Mouse (Mus musculus) neural tube, embryonic 12.5 days (tissue): ENCODE measurements around the gene Sh3pxd2a. TPM values are rescaled to one million over a fixed set of nuclear protein-coding genes. Genes with fewer than 3 reads are reported as not detected.

Experiments used
- ATAC-seq: fragments of 200-750 bp; cut with Nextera tagmentation; 2 replicates; pipeline ENCODE4 v1.8.0; 2017; ENCODE audit warnings: low read depth, mild to moderate bottlenecking, moderate TSS enrichment, moderate library complexity; ENCODE audit not compliant: low FRiP score
- H3K27ac ChIP-seq: fragments of 300-500 bp; sonication (generic); 2 replicates; pipeline ENCODE4 v1.5.1; 2016
- H3K27me3 ChIP-seq: fragments of 300-500 bp; sonication (generic); replicated peaks from 2 replicates; pipeline ENCODE4 v1.6.1; 2016; ENCODE audit warnings: mild to moderate bottlenecking
- H3K36me3 ChIP-seq: fragments of 300-500 bp; sonication (generic); 2 replicates; pipeline ENCODE4 v1.6.1; 2016; ENCODE audit warnings: mild to moderate bottlenecking
- H3K4me1 ChIP-seq: fragments of 300-500 bp; sonication (generic); 2 replicates; pipeline ENCODE4 v1.6.1; 2016
- H3K4me2 ChIP-seq: fragments of 300-500 bp; sonication (generic); replicated peaks from 2 replicates; pipeline ENCODE4 v1.6.1; 2016; ENCODE audit warnings: mild to moderate bottlenecking
- H3K4me3 ChIP-seq: fragments of 300-500 bp; sonication (generic); 2 replicates; pipeline ENCODE4 v1.5.1; 2016
- H3K9ac ChIP-seq: fragments of 300-500 bp; sonication (generic); 2 replicates; pipeline ENCODE4 v1.6.1; 2016; ENCODE audit warnings: mild to moderate bottlenecking
- H3K9me3 ChIP-seq: fragments of 300-500 bp; sonication (generic); 2 replicates; pipeline ENCODE4 v1.6.1; 2016; ENCODE audit warnings: mild to moderate bottlenecking
- WGBS: fragments of 180-500 bp; shearing (Covaris S2); methylation state at CpG from one replicate; pipeline ENCODE4 v1.1.7; 2016; 5-methylcytosine and 5-hydroxymethylcytosine counted together
- polyA plus RNA-seq: library from polyadenylated mRNA; unstranded; fragments of >200 nt; fragmentation: Nextera tagmentation; extraction: Ambion mirVana; gene quantifications from 2 replicates; pipeline ENCODE4 v1.2.1, GENCODE M21; 2016

Gene Sh3pxd2a
- polyA plus RNA-seq, 1 experiment from 2014 or later = 4.6 TPM

DNA sequence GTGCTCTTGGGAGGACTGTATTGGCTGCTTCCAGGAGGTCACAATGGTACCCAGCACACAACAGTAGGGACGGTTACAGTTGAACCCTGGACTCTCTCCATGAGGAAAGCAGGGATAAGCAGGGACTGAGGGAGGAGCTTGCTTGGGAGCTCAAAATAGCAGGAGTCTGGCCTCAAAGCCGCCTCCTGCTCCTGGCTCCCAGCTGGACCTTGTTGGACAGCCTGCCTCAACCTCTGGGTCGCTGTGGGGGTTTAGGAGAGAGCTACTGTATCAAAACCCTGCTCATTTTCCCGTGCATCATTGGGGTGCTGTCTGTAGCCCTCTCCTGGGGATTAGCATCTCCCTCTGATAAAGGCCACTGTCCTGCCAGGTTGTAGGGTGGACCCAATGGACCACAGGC lies 184.8 kb downstream of the Sh3pxd2a start:
- no peak overlapping the region for H3K27ac ChIP-seq
- no peak overlapping the region for H3K4me3 ChIP-seq
- 87% methylated on average over 4 of the region's 4 CpGs for WGBS
- no peaks in the 10 kb centered on the region for H3K4me1 ChIP-seq
- no peaks in the 10 kb centered on the region for H3K27me3 ChIP-seq
- no peak overlapping the region for H3K4me2 ChIP-seq
- ATAC-seq = no peak
- no peak overlapping the region for H3K9ac ChIP-seq
- H3K9me3 ChIP-seq = no peaks in the 10 kb centered on the region
- H3K36me3 ChIP-seq = peaks cover 12% of the 10 kb centered on the region

DNA sequence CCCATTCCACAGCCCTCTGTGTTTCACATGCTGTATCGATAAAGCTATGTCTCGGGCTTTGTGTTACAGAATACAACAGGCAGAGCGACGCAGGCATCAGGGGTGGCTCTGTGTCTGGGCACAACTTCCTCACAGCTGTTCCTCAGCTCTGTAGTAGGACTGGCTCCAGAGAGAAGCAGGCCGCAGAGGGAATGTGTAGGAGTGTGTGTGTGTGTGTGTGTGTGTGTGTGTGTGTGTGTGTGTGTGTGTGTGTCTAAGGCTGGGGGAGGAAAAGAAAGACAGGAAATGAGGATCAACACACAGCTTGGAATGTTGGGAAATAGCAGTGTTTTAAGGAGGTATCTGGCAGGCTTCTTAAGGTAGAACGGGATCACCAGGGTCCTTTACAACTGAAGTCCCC lies 187.5 kb downstream of the Sh3pxd2a start:
- Histone ChIP-seq H3K4me2 (no peak overlapping the region), H3K9me3 (no peaks in the 10 kb centered on the region), H3K9ac (no peak overlapping the region), H3K27me3 (no peaks in the 10 kb centered on the region), H3K36me3 (peaks cover 25% of the 10 kb centered on the region), H3K4me1 (no peaks in the 10 kb centered on the region), H3K4me3 (no peak overlapping the region), H3K27ac (no peak overlapping the region)
- WGBS = 93% methylated on average over 6 of the region's 6 CpGs
- ATAC-seq = no peak

GRCm38 (mm10) chr19:47270520-47270919 lies 193.7 kb downstream of the Sh3pxd2a start:
- ATAC-seq = no peak
- Histone ChIP-seq H3K9ac (no peak overlapping the region), H3K9me3 (no peaks in the 10 kb centered on the region), H3K4me1 (no peaks in the 10 kb centered on the region), H3K4me2 (no peak overlapping the region), H3K27me3 (no peaks in the 10 kb centered on the region), H3K4me3 (no peak overlapping the region), H3K27ac (no peak overlapping the region), H3K36me3 (peaks cover 41% of the 10 kb centered on the region)
- WGBS = 85% methylated on average over 9 of the region's 9 CpGs

GRCm38 (mm10) chr19:47269729-47270128 lies 194.5 kb downstream of the Sh3pxd2a start:
- peaks cover 41% of the 10 kb centered on the region for H3K36me3 ChIP-seq
- WGBS = 58% methylated on average over 8 of the region's 8 CpGs
- ATAC-seq = no peak
- no peak overlapping the region for H3K4me3 ChIP-seq
- no peak overlapping the region for H3K9ac ChIP-seq
- no peaks in the 10 kb centered on the region for H3K9me3 ChIP-seq
- no peak overlapping the region for H3K27ac ChIP-seq
- no peaks in the 10 kb centered on the region for H3K27me3 ChIP-seq
- H3K4me2 ChIP-seq = no peak overlapping the region
- no peaks in the 10 kb centered on the region for H3K4me1 ChIP-seq

GRCm38 (mm10) chr19:47267066-47267465 lies 197.1 kb downstream of the Sh3pxd2a start:
- WGBS = 94% methylated on average over 21 of the region's 21 CpGs

DNA sequence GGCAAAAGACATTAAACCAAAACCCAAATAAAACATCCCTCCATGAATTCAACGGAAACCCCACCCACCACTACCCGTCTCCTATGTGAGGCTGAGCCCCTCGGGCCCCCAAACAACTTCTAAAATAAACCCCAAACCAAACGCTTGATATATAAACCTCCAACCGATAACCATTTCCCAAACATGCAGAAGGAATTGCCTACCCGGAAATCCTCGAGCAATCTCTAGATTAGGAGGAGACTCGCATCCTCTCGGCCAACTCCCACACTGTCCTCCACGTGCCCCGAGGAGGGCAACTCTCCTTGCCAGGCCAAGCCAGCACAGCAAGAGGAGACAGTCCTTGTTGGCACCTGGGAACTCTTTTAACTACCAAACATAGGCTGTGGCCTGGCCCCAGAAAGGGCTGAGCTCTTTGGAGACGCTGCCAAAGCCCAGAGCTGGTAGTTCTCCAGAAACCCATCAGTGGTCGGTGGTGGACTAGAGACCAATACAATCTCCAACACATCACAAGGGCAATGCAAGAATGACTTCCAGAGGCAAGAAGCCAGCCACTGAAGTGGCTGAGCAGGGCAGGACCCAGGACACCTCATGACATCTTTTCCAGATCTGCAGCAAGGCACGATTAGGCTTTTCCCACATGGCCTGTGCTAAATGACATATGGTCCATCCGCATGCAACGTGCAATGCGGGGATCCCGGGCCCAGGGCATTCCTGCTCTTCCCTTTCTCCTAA lies 198.0 kb downstream of the Sh3pxd2a start:
- Histone ChIP-seq H3K4me1 (0 out of 2 replicates have a peak, but pooled peaks cover 3% of the 10 kb centered on the region), H3K9me3 (no peaks in the 10 kb centered on the region), H3K27me3 (no peaks in the 10 kb centered on the region), H3K4me2 (no peak overlapping the region), H3K27ac (no peak overlapping the region), H3K36me3 (peaks cover 23% of the 10 kb centered on the region), H3K9ac (no peak overlapping the region), H3K4me3 (no peak overlapping the region)
- ATAC-seq = no peak
- 92% methylated on average over 18 of the region's 18 CpGs for WGBS

More at GRCm38 (mm10) chr19:47267066-47267465, 197.1 kb downstream of the Sh3pxd2a start:
- no peak for ATAC-seq
- 0 out of 2 replicates have a peak, but pooled peaks cover 3% of the 10 kb centered on the region for H3K4me1 ChIP-seq
- no peak overlapping the region for H3K4me3 ChIP-seq
- H3K4me2 ChIP-seq = no peak overlapping the region
- H3K27me3 ChIP-seq = no peaks in the 10 kb centered on the region
- H3K27ac ChIP-seq = no peak overlapping the region
- peaks cover 29% of the 10 kb centered on the region for H3K36me3 ChIP-seq
- H3K9ac ChIP-seq = no peak overlapping the region
- no peaks in the 10 kb centered on the region for H3K9me3 ChIP-seq

GRCm38 (mm10) chr19:47264322-47265092 lies 199.7 kb downstream of the Sh3pxd2a start:
- ATAC-seq = peak; percentile 69
- H3K9ac ChIP-seq = no peak overlapping the region
- H3K36me3 ChIP-seq = peaks cover 23% of the 10 kb centered on the region
- 0 out of 2 replicates have a peak, but pooled peaks cover 3% of the 10 kb centered on the region for H3K4me1 ChIP-seq
- H3K27ac ChIP-seq = no peak overlapping the region
- no peaks in the 10 kb centered on the region for H3K9me3 ChIP-seq
- 41% methylated on average over 11 of the region's 11 CpGs for WGBS
- no peak overlapping the region for H3K4me2 ChIP-seq
- H3K4me3 ChIP-seq = no peak overlapping the region
- no peaks in the 10 kb centered on the region for H3K27me3 ChIP-seq

GRCm38 (mm10) chr19:47263621-47264020 lies 200.6 kb downstream of the Sh3pxd2a start:
- no peak overlapping the region for H3K4me2 ChIP-seq
- H3K27me3 ChIP-seq = no peaks in the 10 kb centered on the region
- no peak for ATAC-seq
- H3K4me1 ChIP-seq = 0 out of 2 replicates have a peak, but pooled peaks cover 3% of the 10 kb centered on the region
- H3K9ac ChIP-seq = no peak overlapping the region
- no peak overlapping the region for H3K4me3 ChIP-seq
- no peaks in the 10 kb centered on the region for H3K9me3 ChIP-seq
- 91% methylated on average over 8 of the region's 8 CpGs for WGBS
- H3K27ac ChIP-seq = no peak overlapping the region
- peaks cover 17% of the 10 kb centered on the region for H3K36me3 ChIP-seq

DNA sequence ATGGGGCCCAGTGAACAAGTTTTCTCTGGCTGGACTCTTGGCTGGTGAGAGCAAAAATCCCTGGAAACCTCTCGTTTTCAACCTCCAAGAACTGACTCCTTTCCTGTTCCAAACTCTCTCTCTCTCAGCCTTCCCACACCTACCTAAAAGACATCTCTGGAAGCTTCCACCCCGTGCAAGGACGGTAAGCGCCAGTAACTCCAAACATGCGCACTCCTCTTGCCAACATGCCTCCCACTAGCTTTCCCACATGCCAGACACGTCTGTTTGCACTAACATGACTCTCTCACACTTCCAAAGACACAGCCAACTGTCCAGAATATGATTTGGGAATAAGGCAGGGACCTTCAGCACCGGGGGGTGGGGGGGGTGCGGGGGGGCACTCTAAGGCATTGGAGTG lies 203.0 kb downstream of the Sh3pxd2a start:
- no peak overlapping the region for H3K4me3 ChIP-seq
- H3K9ac ChIP-seq = no peak overlapping the region
- 89% methylated on average over 8 of the region's 8 CpGs for WGBS
- no peak overlapping the region for H3K27ac ChIP-seq
- H3K9me3 ChIP-seq = no peaks in the 10 kb centered on the region
- no peak overlapping the region for H3K4me2 ChIP-seq
- H3K27me3 ChIP-seq = peaks cover 5% of the 10 kb centered on the region; the same call in 1 of the 2 replicates
- ATAC-seq = no peak
- 0 out of 2 replicates have a peak, but pooled peaks cover 3% of the 10 kb centered on the region for H3K4me1 ChIP-seq
- no peaks in the 10 kb centered on the region for H3K36me3 ChIP-seq

DNA sequence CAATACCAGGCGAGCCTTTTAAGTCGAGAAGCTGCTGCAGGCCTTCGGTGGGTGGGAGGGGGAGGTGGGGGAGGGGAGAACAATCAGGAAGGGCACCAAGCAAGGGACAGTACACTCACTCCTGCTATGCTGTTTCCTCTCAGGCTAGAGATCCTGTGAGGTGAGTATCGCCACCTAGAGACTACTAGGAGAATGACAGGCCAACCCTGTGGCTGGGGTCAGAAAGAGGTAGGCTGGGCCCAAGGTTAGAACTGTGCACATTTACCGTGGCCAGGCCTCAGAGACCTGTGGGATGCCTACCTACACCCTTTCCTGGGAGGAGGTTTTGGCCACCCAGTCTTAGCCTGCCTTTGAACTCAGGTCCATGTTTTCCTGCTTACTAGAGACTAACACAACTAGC lies 204.6 kb downstream of the Sh3pxd2a start:
- H3K4me3 ChIP-seq = no peak overlapping the region
- WGBS = 1% methylated on average over 5 of the region's 5 CpGs
- H3K4me2 ChIP-seq = no peak overlapping the region
- ATAC-seq = peak; percentile 41; the same call in 1 of the 2 replicates
- no peak overlapping the region for H3K9ac ChIP-seq
- peaks cover 10% of the 10 kb centered on the region for H3K27me3 ChIP-seq
- H3K36me3 ChIP-seq = no peaks in the 10 kb centered on the region
- H3K27ac ChIP-seq = no peak overlapping the region
- 0 out of 2 replicates have a peak, but pooled peaks cover 2% of the 10 kb centered on the region for H3K4me1 ChIP-seq
- no peaks in the 10 kb centered on the region for H3K9me3 ChIP-seq

DNA sequence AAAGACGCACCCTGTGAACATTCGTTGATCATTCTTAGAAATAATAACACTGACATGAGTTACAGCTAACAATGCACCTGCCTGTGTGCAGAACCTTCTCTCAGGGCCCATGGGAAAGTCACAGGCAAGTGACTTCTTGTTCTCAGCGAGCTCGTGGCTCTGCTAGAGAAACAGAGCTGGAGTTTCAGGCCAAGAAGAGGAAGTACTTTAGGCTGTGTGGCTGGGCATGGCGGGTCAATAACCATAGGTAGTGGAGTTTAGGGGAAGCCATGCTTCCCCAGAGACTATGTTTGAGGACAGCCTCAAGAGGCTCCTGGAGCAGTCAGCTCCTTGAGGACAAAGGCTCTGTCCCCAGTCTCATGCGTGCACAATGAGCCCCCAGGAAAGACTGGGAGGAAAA lies 208.3 kb downstream of the Sh3pxd2a start:
- H3K9ac ChIP-seq = no peak overlapping the region
- no peaks in the 10 kb centered on the region for H3K9me3 ChIP-seq
- no peaks in the 10 kb centered on the region for H3K36me3 ChIP-seq
- 75% methylated on average over 6 of the region's 6 CpGs for WGBS
- ATAC-seq = no peak
- H3K4me1 ChIP-seq = peaks cover 10% of the 10 kb centered on the region
- peaks cover 42% of the 10 kb centered on the region for H3K27me3 ChIP-seq
- no peak overlapping the region for H3K27ac ChIP-seq
- H3K4me3 ChIP-seq = no peak overlapping the region
- H3K4me2 ChIP-seq = no peak overlapping the region

GRCm38 (mm10) chr19:47255036-47255435 lies 209.2 kb downstream of the Sh3pxd2a start:
- Histone ChIP-seq H3K27me3 (peaks cover 42% of the 10 kb centered on the region), H3K9ac (no peak overlapping the region), H3K27ac (no peak overlapping the region), H3K36me3 (no peaks in the 10 kb centered on the region), H3K4me3 (no peak overlapping the region), H3K4me2 (no peak overlapping the region), H3K4me1 (peaks cover 14% of the 10 kb centered on the region), H3K9me3 (no peaks in the 10 kb centered on the region)
- ATAC-seq = no peak
- WGBS = 67% methylated on average over 2 of the region's 2 CpGs
